Mouse (Mus musculus) forebrain, embryonic 14.5 days (tissue): ENCODE measurements around the gene Ankle1. TPM values are rescaled to one million over a fixed set of nuclear protein-coding genes. Genes with fewer than 3 reads are reported as not detected.

Experiments used
- ATAC-seq: fragments of 200-750 bp; cut with Nextera tagmentation; 2 replicates; pipeline ENCODE4 v1.8.0; 2017; ENCODE audit warnings: mild to moderate bottlenecking, moderate library complexity
- DNase-seq: peaks from one replicate; pipeline ENCODE4 v3.0.0-alpha.2; 2015; ENCODE audit warnings: low spot score
- H3K27ac ChIP-seq: fragments of 300-500 bp; sonication (generic); 2 replicates; pipeline ENCODE4 v1.5.1; 2014; ENCODE audit warnings: low read depth, mild to moderate bottlenecking, control low read depth, low read length, moderate library complexity
- H3K27me3 ChIP-seq: fragments of 300-500 bp; sonication (generic); replicated peaks from 2 replicates; pipeline ENCODE4 v1.6.1; 2014; ENCODE audit warnings: low read length, control low read depth, mixed read lengths; ENCODE audit not compliant: control insufficient read depth, insufficient read depth
- H3K36me3 ChIP-seq: fragments of 300-500 bp; sonication (generic); 2 replicates; pipeline ENCODE4 v1.6.1; 2014; ENCODE audit warnings: low read length, control low read depth; ENCODE audit not compliant: control insufficient read depth, insufficient read depth
- H3K4me1 ChIP-seq: fragments of 300-500 bp; sonication (generic); 2 replicates; pipeline ENCODE4 v1.6.1; 2014; ENCODE audit warnings: antibody characterized with exemption, low read length, control low read depth; ENCODE audit not compliant: control insufficient read depth, insufficient read depth
- H3K4me2 ChIP-seq: fragments of 300-500 bp; sonication (generic); 2 replicates; pipeline ENCODE4 v1.6.1; 2014; ENCODE audit warnings: mild to moderate bottlenecking, control low read depth, low read length
- H3K4me3 ChIP-seq: fragments of 300-500 bp; sonication (generic); 2 replicates; pipeline ENCODE4 v1.5.1; 2014; ENCODE audit warnings: low read depth, low read length, control low read depth
- H3K9ac ChIP-seq: fragments of 300-500 bp; sonication (generic); 2 replicates; pipeline ENCODE4 v1.6.1; 2014; ENCODE audit warnings: mild to moderate bottlenecking, low read length, control low read depth, moderate library complexity
- H3K9me3 ChIP-seq: fragments of 300-500 bp; sonication (generic); replicated peaks from 2 replicates; pipeline ENCODE4 v1.6.1; 2016; ENCODE audit warnings: low read length, control low read depth, mixed read lengths; ENCODE audit not compliant: control insufficient read depth
- WGBS: fragments of 180-500 bp; shearing (Covaris S2); extraction: QIAGEN DNeasy Blood & Tissue Kit; methylation state at CpG from one replicate; pipeline ENCODE4 v1.1.7; 2014; 5-methylcytosine and 5-hydroxymethylcytosine counted together
- polyA plus RNA-seq: library from polyadenylated mRNA; unstranded; fragments of >200 nt; fragmentation: Nextera tagmentation; extraction: Ambion mirVana; gene quantifications from 2 replicates; pipeline ENCODE4 v1.2.1, GENCODE M21; 2014

The Ankle1 gene
- polyA plus RNA-seq, 1 experiment from 2014 or later, result 4.3 TPM

DNA sequence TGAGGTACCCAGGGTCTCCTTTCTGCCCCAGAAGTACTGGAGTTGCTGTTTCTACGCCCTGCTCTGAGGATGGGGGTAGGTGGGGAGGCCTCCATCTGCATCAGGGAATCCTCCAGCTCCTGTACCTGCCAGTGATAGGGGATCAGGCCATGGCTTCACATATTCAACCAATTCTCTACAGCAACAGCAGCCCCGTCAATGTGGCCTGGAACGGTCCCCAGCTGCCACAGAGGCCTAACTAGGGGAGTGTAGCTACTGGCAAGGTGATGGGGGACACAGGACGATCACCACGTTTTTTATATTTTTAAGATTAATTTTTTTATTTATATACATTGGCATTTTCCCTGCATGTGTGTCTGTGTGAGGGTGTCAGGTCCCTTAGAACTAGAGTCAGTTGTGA, 13.4 kb upstream of the Ankle1 start:
- H3K4me3 ChIP-seq, result no peak overlapping the region
- no peak for DNase-seq
- H3K27ac ChIP-seq, result no peak overlapping the region
- ATAC-seq, result no peak
- H3K4me2 ChIP-seq, result no peak overlapping the region
- H3K4me1 ChIP-seq, result peaks cover 3% of the 10 kb centered on the region; the same call in 1 of the 2 replicates
- H3K27me3 ChIP-seq, result no peaks in the 10 kb centered on the region
- WGBS, result 81% methylated on average over 5 of the region's 5 CpGs
- H3K36me3 ChIP-seq, result no peaks in the 10 kb centered on the region
- H3K9me3 ChIP-seq, result no peaks in the 10 kb centered on the region
- H3K9ac ChIP-seq, result no peak overlapping the region

- Histone ChIP-seq H3K9ac (no peak overlapping the region), H3K27ac (no peak overlapping the region), H3K4me2 (no peak overlapping the region), H3K9me3 (no peaks in the 10 kb centered on the region), H3K27me3 (no peaks in the 10 kb centered on the region), H3K36me3 (no peaks in the 10 kb centered on the region), H3K4me3 (no peak overlapping the region), H3K4me1 (peaks cover 5% of the 10 kb centered on the region; the same call in 1 of the 2 replicates)
- ATAC-seq (no peak), DNase-seq (peak; percentile 61)
- 5% methylated on average over 3 of the region's 3 CpGs for WGBS
Observed at GRCm38 (mm10) chr8:71392871-71393270, 12.9 kb upstream of the Ankle1 start.

- H3K9ac ChIP-seq, result no peak overlapping the region
- H3K27me3 ChIP-seq, result no peaks in the 10 kb centered on the region
- H3K4me2 ChIP-seq, result no peak overlapping the region
- H3K4me3 ChIP-seq, result no peak overlapping the region
- 84% methylated on average over 7 of the region's 7 CpGs for WGBS
- H3K9me3 ChIP-seq, result no peaks in the 10 kb centered on the region
- H3K36me3 ChIP-seq, result peaks cover 12% of the 10 kb centered on the region
- DNase-seq (no peak), ATAC-seq (no peak)
- no peak overlapping the region for H3K27ac ChIP-seq
- peaks cover 5% of the 10 kb centered on the region; the same call in 1 of the 2 replicates for H3K4me1 ChIP-seq
Observed at GRCm38 (mm10) chr8:71394481-71394880, 11.3 kb upstream of the Ankle1 start.

- H3K9ac ChIP-seq, result no peak overlapping the region
- DNase-seq (no peak), ATAC-seq (no peak)
- H3K4me1 ChIP-seq, result peaks cover 5% of the 10 kb centered on the region; the same call in 1 of the 2 replicates
- H3K9me3 ChIP-seq, result no peaks in the 10 kb centered on the region
- H3K4me3 ChIP-seq, result no peak overlapping the region
- H3K27me3 ChIP-seq, result no peaks in the 10 kb centered on the region
- no peak overlapping the region for H3K27ac ChIP-seq
- peaks cover 17% of the 10 kb centered on the region for H3K36me3 ChIP-seq
- WGBS, result 91% methylated on average over 10 of the region's 10 CpGs
- H3K4me2 ChIP-seq, result no peak overlapping the region
Observed at GRCm38 (mm10) chr8:71395071-71395470, 10.7 kb upstream of the Ankle1 start.

- no peak for DNase-seq
- peaks cover 18% of the 10 kb centered on the region for H3K36me3 ChIP-seq
- H3K9ac ChIP-seq, result no peak within 1 kb of the TSS
- peak within 1 kb of the TSS; percentile 80 for H3K4me3 ChIP-seq
- no peaks in the 10 kb centered on the region for H3K27me3 ChIP-seq
- H3K27ac ChIP-seq, result peak within 1 kb of the TSS; percentile 44; the same call in 1 of the 2 replicates
- no peaks in the 10 kb centered on the region for H3K9me3 ChIP-seq
- H3K4me1 ChIP-seq, result peaks cover 5% of the 10 kb centered on the region; the same call in 1 of the 2 replicates
- ATAC-seq, result no peak
- WGBS, result 91% methylated on average over 9 of the region's 9 CpGs
- H3K4me2 ChIP-seq, result peak within 1 kb of the TSS; percentile 77
Observed at GRCm38 (mm10) chr8:71395629-71396028, 10.2 kb upstream of the Ankle1 start, which contains the start of gene Ushbp1. Ushbp1 (minus strand) TSS chr8:71395802.

- Histone ChIP-seq H3K36me3 (peaks cover 19% of the 10 kb centered on the region), H3K9me3 (no peaks in the 10 kb centered on the region), H3K27me3 (no peaks in the 10 kb centered on the region), H3K4me1 (peaks cover 5% of the 10 kb centered on the region; the same call in 1 of the 2 replicates), H3K9ac (peak within 1 kb of the TSS; percentile 79), H3K27ac (peak within 1 kb of the TSS; percentile 44; the same call in 1 of the 2 replicates), H3K4me3 (peak within 1 kb of the TSS; percentile 80), H3K4me2 (peak within 1 kb of the TSS; percentile 77)
- DNase-seq (peak; percentile 98), ATAC-seq (peak; percentile 99)
- WGBS, result under 1% methylated on average over 34 of the region's 34 CpGs
Observed at GRCm38 (mm10) chr8:71396639-71397305, 9.0 kb upstream of the Ankle1 start, which contains the start of gene Babam1. Babam1 (plus strand) TSS chr8:71396861.

- no peak for DNase-seq
- H3K27ac ChIP-seq, result no peak overlapping the region
- H3K9ac ChIP-seq, result peak overlapping the region; percentile 79; the same call in 1 of the 2 replicates
Observed at GRCm38 (mm10) chr8:71397701-71398100, 8.1 kb upstream of the Ankle1 start.

DNA sequence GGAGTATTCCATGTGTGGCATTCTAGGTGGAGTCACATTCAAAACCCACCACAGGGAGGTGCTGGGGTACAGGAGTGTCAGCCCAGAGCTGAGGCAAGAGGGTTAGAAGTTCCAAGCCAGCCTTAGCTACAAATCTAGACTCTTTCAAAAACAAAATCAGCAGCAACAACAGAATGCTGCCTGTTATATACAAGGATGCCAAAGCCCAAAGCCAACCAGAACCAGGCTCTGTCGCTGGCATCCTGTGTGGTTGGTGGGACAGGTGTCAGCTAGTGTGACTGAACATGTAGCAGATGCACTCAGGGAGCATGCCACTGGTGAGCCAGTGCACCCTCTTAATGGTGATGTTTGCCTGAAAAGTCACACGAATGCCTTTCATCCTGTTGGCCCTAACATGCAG, 5.0 kb upstream of the Ankle1 start:
- Histone ChIP-seq H3K36me3 (peaks cover 23% of the 10 kb centered on the region), H3K4me3 (no peak overlapping the region), H3K4me1 (peaks cover 7% of the 10 kb centered on the region; the same call in 1 of the 2 replicates), H3K9ac (no peak overlapping the region), H3K9me3 (no peaks in the 10 kb centered on the region), H3K4me2 (no peak overlapping the region), H3K27ac (no peak overlapping the region), H3K27me3 (no peaks in the 10 kb centered on the region)
- no peak for DNase-seq
- ATAC-seq, result no peak
- 92% methylated on average over 2 of the region's 2 CpGs for WGBS

More at GRCm38 (mm10) chr8:71397701-71398100, 8.1 kb upstream of the Ankle1 start:
- no peak for ATAC-seq
- WGBS, result 84% methylated on average over 12 of the region's 12 CpGs
- Histone ChIP-seq H3K4me3 (peak overlapping the region; percentile 80), H3K27me3 (no peaks in the 10 kb centered on the region), H3K9me3 (no peaks in the 10 kb centered on the region), H3K4me2 (peak overlapping the region; percentile 77; the same call in 1 of the 2 replicates), H3K36me3 (peaks cover 19% of the 10 kb centered on the region), H3K4me1 (peaks cover 5% of the 10 kb centered on the region; the same call in 1 of the 2 replicates)

- no peak overlapping the region for H3K9ac ChIP-seq
- H3K4me3 ChIP-seq, result no peak overlapping the region
- DNase-seq, result no peak
- H3K27ac ChIP-seq, result no peak overlapping the region
- H3K36me3 ChIP-seq, result peaks cover 23% of the 10 kb centered on the region
- no peaks in the 10 kb centered on the region for H3K9me3 ChIP-seq
- H3K4me2 ChIP-seq, result no peak overlapping the region
- no peaks in the 10 kb centered on the region for H3K27me3 ChIP-seq
- no peak for ATAC-seq
- H3K4me1 ChIP-seq, result peaks cover 12% of the 10 kb centered on the region
Observed at GRCm38 (mm10) chr8:71401454-71401853, 4.4 kb upstream of the Ankle1 start.
